Mouse (Mus musculus): ENCODE results near the gene Pqlc2. TPM values are rescaled to one million over a fixed set of nuclear protein-coding genes. Genes with fewer than 3 reads are reported as not detected.

Pqlc2 gene
- polyA plus RNA-seq, 1 experiment from 2014 or later: 13.9 TPM

- no peak for ATAC-seq (replicated peaks; ENCODE audit: low FRiP score)
- no peak overlapping the region for H3K4me3 ChIP-seq (replicated peaks)
- 83% methylated on average over 7 of the region's 7 CpGs for WGBS
- H3K36me3 ChIP-seq: peaks cover 48% of the 10 kb centered on the region
- H3K9ac ChIP-seq: no peak overlapping the region
- no peak overlapping the region for H3K4me2 ChIP-seq
- no peak overlapping the region for H3K27ac ChIP-seq
- H3K4me1 ChIP-seq: peaks cover 5% of the 10 kb centered on the region; the same call in 1 of the 2 replicates
- H3K27me3 ChIP-seq: no peaks in the 10 kb centered on the region
- no peaks in the 10 kb centered on the region for H3K9me3 ChIP-seq (replicated peaks)
Measured at GRCm38 (mm10) chr4:139274573-139274972, 35.9 kb downstream of the Pqlc2 start.

GRCm38 (mm10) chr4:139272951-139273680, 37.4 kb downstream of the Pqlc2 start:
- Histone ChIP-seq H3K9ac (no peak overlapping the region), H3K27me3 (no peaks in the 10 kb centered on the region), H3K4me1 (peaks cover 5% of the 10 kb centered on the region; the same call in 1 of the 2 replicates), H3K27ac (no peak overlapping the region), H3K36me3 (peaks cover 56% of the 10 kb centered on the region), H3K9me3 (replicated peaks) (no peaks in the 10 kb centered on the region), H3K4me3 (replicated peaks) (no peak overlapping the region), H3K4me2 (no peak overlapping the region)
- WGBS: 76% methylated on average over 10 of the region's 10 CpGs
- no peak for ATAC-seq (replicated peaks; ENCODE audit: low FRiP score)

GRCm38 (mm10) chr4:139271562-139271961, 38.9 kb downstream of the Pqlc2 start:
- Histone ChIP-seq H3K4me3 (replicated peaks) (no peak overlapping the region), H3K9me3 (replicated peaks) (no peaks in the 10 kb centered on the region), H3K9ac (no peak overlapping the region), H3K27ac (no peak overlapping the region), H3K4me2 (no peak overlapping the region), H3K36me3 (peaks cover 66% of the 10 kb centered on the region), H3K27me3 (no peaks in the 10 kb centered on the region), H3K4me1 (peaks cover 2% of the 10 kb centered on the region; the same call in 1 of the 2 replicates)
- 76% methylated on average over 9 of the region's 9 CpGs for WGBS
- no peak for ATAC-seq (replicated peaks; ENCODE audit: low FRiP score)

- no peak overlapping the region for H3K4me3 ChIP-seq (replicated peaks)
- H3K4me1 ChIP-seq: peaks cover 6% of the 10 kb centered on the region; the same call in 1 of the 2 replicates
- H3K4me2 ChIP-seq: no peak overlapping the region
- no peak for ATAC-seq (replicated peaks; ENCODE audit: low FRiP score)
- 96% methylated on average over 3 of the region's 3 CpGs for WGBS
- H3K36me3 ChIP-seq: peaks cover 68% of the 10 kb centered on the region
- no peak overlapping the region for H3K27ac ChIP-seq
- H3K9me3 ChIP-seq (replicated peaks): no peaks in the 10 kb centered on the region
- H3K27me3 ChIP-seq: no peaks in the 10 kb centered on the region
- no peak overlapping the region for H3K9ac ChIP-seq
Measured at GRCm38 (mm10) chr4:139270168-139270567, 40.3 kb downstream of the Pqlc2 start.

GRCm38 (mm10) chr4:139268242-139268641, 42.3 kb downstream of the Pqlc2 start:
- Histone ChIP-seq H3K27ac (no peak overlapping the region), H3K4me2 (no peak overlapping the region), H3K27me3 (no peaks in the 10 kb centered on the region), H3K4me3 (replicated peaks) (no peak overlapping the region), H3K4me1 (peaks cover 6% of the 10 kb centered on the region; the same call in 1 of the 2 replicates), H3K9ac (no peak overlapping the region), H3K9me3 (replicated peaks) (no peaks in the 10 kb centered on the region), H3K36me3 (peaks cover 76% of the 10 kb centered on the region)
- WGBS: 83% methylated on average over 1 of the region's 1 CpGs
- no peak for ATAC-seq (replicated peaks; ENCODE audit: low FRiP score)

- WGBS: 91% methylated on average over 3 of the region's 3 CpGs
- Histone ChIP-seq H3K4me3 (replicated peaks) (no peak overlapping the region), H3K9me3 (replicated peaks) (no peaks in the 10 kb centered on the region), H3K4me1 (peaks cover 6% of the 10 kb centered on the region; the same call in 1 of the 2 replicates), H3K27ac (no peak overlapping the region), H3K4me2 (no peak overlapping the region), H3K27me3 (no peaks in the 10 kb centered on the region), H3K36me3 (peaks cover 84% of the 10 kb centered on the region), H3K9ac (no peak overlapping the region)
- no peak for ATAC-seq (replicated peaks; ENCODE audit: low FRiP score)
Measured at GRCm38 (mm10) chr4:139267335-139267734, 43.2 kb downstream of the Pqlc2 start.

- no peaks in the 10 kb centered on the region for H3K27me3 ChIP-seq
- no peak overlapping the region for H3K4me3 ChIP-seq (replicated peaks)
- H3K27ac ChIP-seq: 0 out of 2 replicates have a peak overlapping the region, but pooled peaks have one; percentile 2
- no peak for ATAC-seq (replicated peaks; ENCODE audit: low FRiP score)
- no peaks in the 10 kb centered on the region for H3K9me3 ChIP-seq (replicated peaks)
- H3K36me3 ChIP-seq: peaks cover 87% of the 10 kb centered on the region
- peaks cover 6% of the 10 kb centered on the region; the same call in 1 of the 2 replicates for H3K4me1 ChIP-seq
- 74% methylated on average over 7 of the region's 7 CpGs for WGBS
- no peak overlapping the region for H3K4me2 ChIP-seq
- no peak overlapping the region for H3K9ac ChIP-seq
Measured at GRCm38 (mm10) chr4:139266500-139266865, 44.0 kb downstream of the Pqlc2 start.

- 73% methylated on average over 13 of the region's 13 CpGs for WGBS
- Histone ChIP-seq H3K4me3 (replicated peaks) (no peak overlapping the region), H3K36me3 (peaks cover 87% of the 10 kb centered on the region), H3K4me2 (no peak overlapping the region), H3K27ac (0 out of 2 replicates have a peak overlapping the region, but pooled peaks have one; percentile 2), H3K9ac (no peak overlapping the region), H3K27me3 (no peaks in the 10 kb centered on the region), H3K9me3 (replicated peaks) (no peaks in the 10 kb centered on the region), H3K4me1 (peaks cover 6% of the 10 kb centered on the region; the same call in 1 of the 2 replicates)
- ATAC-seq (replicated peaks; ENCODE audit: low FRiP score): no peak; the same call in 1 of the 2 replicates
Measured at GRCm38 (mm10) chr4:139265783-139266499, 44.6 kb downstream of the Pqlc2 start.

- Histone ChIP-seq H3K9me3 (replicated peaks) (no peaks in the 10 kb centered on the region), H3K4me3 (replicated peaks) (no peak overlapping the region), H3K9ac (no peak overlapping the region), H3K4me1 (peaks cover 13% of the 10 kb centered on the region; the same call in 1 of the 2 replicates), H3K27ac (no peak overlapping the region), H3K4me2 (no peak overlapping the region), H3K27me3 (no peaks in the 10 kb centered on the region), H3K36me3 (peaks cover 92% of the 10 kb centered on the region)
- 89% methylated on average over 6 of the region's 6 CpGs for WGBS
- no peak for ATAC-seq (replicated peaks; ENCODE audit: low FRiP score)
Measured at GRCm38 (mm10) chr4:139262981-139263380, 47.5 kb downstream of the Pqlc2 start.

- no peak overlapping the region for H3K9ac ChIP-seq
- ATAC-seq (replicated peaks; ENCODE audit: low FRiP score): no peak
- H3K27ac ChIP-seq: peak overlapping the region; percentile 66
Measured at GRCm38 (mm10) chr4:139259302-139259871, 51.1 kb downstream of the Pqlc2 start.

GRCm38 (mm10) chr4:139258621-139259301, 51.7 kb downstream of the Pqlc2 start:
- no peak for ATAC-seq (replicated peaks; ENCODE audit: low FRiP score)
- peak overlapping the region; percentile 66 for H3K27ac ChIP-seq
- H3K4me2 ChIP-seq: no peak overlapping the region
- peaks cover 17% of the 10 kb centered on the region for H3K4me1 ChIP-seq
- H3K36me3 ChIP-seq: peaks cover 87% of the 10 kb centered on the region
- H3K4me3 ChIP-seq (replicated peaks): no peak overlapping the region
- H3K9ac ChIP-seq: no peak overlapping the region
- WGBS: 81% methylated on average over 6 of the region's 6 CpGs
- no peaks in the 10 kb centered on the region for H3K27me3 ChIP-seq
- no peaks in the 10 kb centered on the region for H3K9me3 ChIP-seq (replicated peaks)

More at GRCm38 (mm10) chr4:139259302-139259871, 51.1 kb downstream of the Pqlc2 start:
- H3K4me2 ChIP-seq: no peak overlapping the region
- H3K4me1 ChIP-seq: peaks cover 13% of the 10 kb centered on the region
- H3K36me3 ChIP-seq: peaks cover 93% of the 10 kb centered on the region
- no peaks in the 10 kb centered on the region for H3K27me3 ChIP-seq
- no peak overlapping the region for H3K4me3 ChIP-seq (replicated peaks)
- H3K9me3 ChIP-seq (replicated peaks): no peaks in the 10 kb centered on the region
- 71% methylated on average over 11 of the region's 11 CpGs for WGBS
